Mouse (Mus musculus) common myeloid progenitor, adult 5-6 weeks (primary cell): Measurements from ENCODE around the gene Abhd12b. TPM values are rescaled to one million over a fixed set of nuclear protein-coding genes. Genes with fewer than 3 reads are reported as not detected.

Source experiments
- ATAC-seq: replicated peaks from 2 replicates; pipeline ENCODE4 v1.8.0; 2016; ENCODE audit warnings: low read depth, mild to moderate bottlenecking, moderate TSS enrichment, inconsistent platforms; ENCODE audit not compliant: poor library complexity, severe bottlenecking
- total RNA-seq: library from RNA; stranded (forward); fragments of 200-1000, 187-1606 nt; gene quantifications from 2 replicates; pipeline ENCODE4 v1.2.3, GENCODE M21; 2017

The Abhd12b gene
- total RNA-seq = not detected in 2 replicates

- ATAC-seq = no peak
These were observed at the start of gene Abhd12b for GRCm38 (mm10) chr12:70153842-70154241. Gene Abhd12b, plus strand, starts transcription at chr12:70154142.

DNA sequence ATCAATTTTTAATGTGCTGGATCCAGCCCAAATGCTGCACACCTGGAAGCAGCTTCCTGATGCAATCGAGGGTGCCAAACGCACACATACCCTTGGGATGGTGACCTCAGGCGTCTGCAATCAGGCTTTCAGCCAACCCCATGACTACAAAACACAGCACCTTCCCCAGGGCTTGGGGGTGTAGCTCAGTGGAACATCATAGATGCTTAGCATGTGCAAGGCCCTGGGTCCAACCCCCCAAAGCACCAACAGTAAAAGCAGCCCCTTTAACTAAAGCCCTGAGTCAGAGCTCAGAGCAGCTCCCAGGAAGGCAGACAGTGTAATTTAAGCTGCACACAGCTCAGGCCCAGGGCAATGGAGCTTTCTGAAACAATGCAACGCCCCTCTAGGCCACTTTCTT is 49.7 kb upstream of the Abhd12b start:
- no peak for ATAC-seq

DNA sequence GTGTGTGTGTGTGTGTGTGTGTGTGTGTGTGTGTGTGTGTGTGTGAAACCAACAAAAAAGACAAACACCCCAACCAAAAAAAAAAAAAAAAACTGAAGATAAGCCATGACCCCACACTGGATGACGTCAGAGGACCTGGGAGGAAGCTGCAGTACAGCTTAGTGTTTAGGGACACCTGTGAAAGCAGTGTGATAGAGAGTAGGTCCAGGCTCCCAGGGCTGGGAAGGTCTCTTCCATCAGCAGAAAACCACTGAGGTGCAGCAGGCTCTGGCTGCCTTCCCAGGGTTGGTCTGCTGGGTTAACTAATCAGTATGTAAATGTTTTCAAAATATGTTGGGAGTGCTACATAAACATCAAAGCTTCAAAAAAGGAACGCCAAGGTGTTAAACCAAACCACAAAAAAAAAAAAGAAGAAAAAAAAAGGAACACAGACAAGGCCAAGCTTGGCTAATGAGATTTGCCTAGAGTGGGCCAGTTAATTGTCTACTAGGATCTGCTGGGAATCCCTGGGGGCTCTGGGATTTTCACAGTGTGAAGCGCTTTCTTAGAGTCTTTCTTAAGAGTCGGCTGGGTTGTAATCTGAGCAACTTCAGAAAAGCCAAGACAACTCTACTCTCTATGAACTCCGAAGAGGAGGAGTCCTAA is 49.0 kb upstream of the Abhd12b start:
- no peak for ATAC-seq

DNA sequence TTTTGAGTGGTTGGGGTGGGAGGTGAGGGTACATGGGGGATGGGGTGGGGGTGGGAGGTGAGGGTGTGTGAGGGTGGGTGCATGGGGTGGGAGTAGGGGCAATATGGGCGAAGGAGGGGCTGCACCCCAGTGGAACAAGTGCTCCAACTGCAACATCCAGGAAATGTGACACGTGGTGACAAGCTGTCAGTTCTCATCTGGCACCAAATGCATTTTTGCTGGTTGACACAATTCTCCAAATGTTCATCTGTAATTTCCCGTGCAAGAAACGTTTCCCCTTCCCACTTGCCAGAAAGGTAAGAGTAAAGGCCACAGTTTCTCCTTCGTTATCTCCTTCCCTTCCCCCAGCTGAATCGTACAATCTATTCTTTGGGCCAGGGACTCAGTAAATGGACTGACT is 48.1 kb upstream of the Abhd12b start:
- ATAC-seq = no peak

DNA sequence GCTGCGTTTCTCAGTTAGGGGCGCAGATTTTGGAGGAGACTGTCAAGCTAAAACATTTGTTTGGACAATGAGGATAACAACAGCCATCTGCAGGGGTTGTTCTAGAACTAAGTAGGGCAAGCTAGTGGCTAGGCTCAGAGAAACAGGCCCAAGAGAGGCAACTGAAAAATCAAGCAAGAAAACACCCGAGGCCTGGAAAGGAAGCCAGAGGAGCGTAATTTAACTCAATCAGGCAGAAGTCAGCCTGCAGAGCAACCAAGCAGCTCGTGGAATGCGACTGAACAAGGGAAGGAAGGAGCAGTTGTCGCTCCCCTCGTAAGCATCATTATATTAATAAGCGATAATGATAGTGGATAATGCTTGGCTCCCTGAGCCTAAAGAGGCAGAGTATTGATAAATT is 47.4 kb upstream of the Abhd12b start:
- ATAC-seq = no peak

DNA sequence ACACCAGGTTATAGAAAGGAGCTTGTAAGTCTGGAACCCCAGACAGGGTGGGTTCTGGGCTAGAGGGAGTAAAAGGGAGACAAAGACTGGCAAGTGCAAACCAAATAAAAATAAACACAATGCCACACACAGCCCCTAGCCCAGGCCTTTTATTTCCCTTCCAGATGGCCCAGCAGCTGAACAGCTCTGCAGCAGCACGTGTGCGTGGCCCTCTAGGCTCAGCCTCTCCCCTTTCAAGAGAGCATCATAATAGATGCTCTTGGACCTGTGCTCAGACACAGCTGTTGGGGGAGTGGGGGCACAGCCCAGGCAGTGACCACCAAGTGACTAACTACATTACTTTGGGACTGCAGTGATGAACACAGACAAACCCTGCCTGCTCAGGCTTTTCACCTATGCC is 45.8 kb upstream of the Abhd12b start:
- ATAC-seq = no peak

- ATAC-seq = peak; percentile 39
These were observed 44.0 kb upstream of the Abhd12b start for GRCm38 (mm10) chr12:70109921-70110320.

- peak; percentile 7 for ATAC-seq
These were observed 43.4 kb upstream of the Abhd12b start for GRCm38 (mm10) chr12:70110375-70111116.

- ATAC-seq = 0 out of 2 replicates have a peak, but pooled peaks have one; percentile 2
These were observed 42.9 kb upstream of the Abhd12b start for GRCm38 (mm10) chr12:70111117-70111366.

DNA sequence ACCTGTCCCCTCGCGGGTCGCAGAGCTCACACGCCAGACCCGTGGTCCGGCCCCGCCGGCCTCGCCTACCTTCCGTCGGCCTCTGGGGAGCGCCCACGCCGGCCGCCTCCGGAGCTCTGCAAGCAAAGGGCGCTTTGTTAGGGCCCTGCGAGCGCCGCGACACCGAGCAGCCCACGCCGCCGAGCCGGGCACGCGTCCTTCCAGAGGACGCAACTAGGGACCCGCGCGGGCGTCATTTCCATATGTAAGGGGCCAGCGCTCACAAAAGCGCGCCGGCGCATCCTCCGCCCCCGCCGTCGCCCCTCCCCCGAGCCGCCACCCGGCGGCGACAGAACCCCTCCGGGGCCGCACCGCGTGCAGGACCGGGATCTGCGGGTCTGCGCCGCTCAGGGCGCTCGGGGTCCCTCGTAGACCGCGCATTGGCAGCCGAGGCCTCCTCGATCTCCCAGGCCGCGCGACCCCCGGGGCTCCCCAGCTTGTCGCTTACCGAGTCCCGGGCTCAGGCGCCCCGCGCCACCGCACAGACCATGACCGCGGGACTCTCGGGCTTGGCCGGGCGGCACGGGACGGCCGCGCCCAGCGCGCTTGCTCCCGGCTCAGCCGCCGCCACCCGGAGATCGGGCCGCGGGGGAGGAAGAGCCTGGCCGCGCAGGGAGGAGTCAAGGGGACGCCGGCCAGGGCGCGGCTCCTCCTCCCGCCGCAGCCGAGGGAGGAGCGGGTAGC is 42.4 kb upstream of the Abhd12b start:
- peak; percentile 83 for ATAC-seq

- ATAC-seq = no peak
These were observed 41.9 kb upstream of the Abhd12b start for GRCm38 (mm10) chr12:70112090-70112383.

GRCm38 (mm10) chr12:70113351-70113750 is 40.6 kb upstream of the Abhd12b start, which contains the start of gene Nin:
Gene Nin, minus strand, starts transcription at chr12:70113717.
- no peak for ATAC-seq

DNA sequence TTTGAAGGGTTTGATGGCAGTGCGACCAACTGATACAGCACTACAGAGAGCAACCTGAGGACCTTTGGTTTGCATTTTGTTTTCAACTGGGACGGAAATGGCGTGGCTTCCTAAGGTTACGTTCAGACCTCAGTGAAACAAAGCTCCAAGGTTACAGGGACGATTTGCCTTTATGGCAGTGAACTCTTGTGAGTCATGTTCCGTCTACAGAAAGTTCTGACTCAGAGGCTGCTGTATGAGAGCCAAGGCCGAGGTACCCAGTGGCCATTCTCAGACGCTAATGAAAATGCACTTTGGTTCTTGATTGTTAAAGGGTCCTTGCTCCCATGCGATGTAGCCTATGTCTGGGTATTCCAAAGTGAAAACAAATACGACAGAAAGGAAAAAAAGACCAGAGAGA is 36.8 kb upstream of the Abhd12b start:
- ATAC-seq = no peak

- 0 out of 2 replicates have a peak, but pooled peaks have one; percentile 38 for ATAC-seq
These were observed 35.1 kb upstream of the Abhd12b start for GRCm38 (mm10) chr12:70118721-70119345.

DNA sequence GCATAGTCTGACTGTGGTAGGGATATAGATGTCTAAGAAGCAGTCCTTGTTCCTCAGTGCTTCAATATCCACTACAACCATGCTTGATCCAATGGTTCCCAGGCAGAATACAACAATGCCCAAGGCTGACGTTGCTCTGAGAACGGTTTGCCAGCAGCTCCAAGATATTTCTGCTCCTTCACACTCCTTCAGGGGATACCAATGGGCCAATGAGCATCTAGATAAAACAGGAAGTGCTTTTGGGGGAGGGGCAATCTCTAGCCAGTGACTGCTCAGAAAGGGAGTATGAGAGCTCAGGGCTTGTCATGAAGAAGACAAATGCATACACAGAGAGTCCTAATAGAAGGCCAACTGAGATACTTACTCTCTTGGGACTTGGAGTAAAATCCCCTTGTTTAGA is 34.4 kb upstream of the Abhd12b start:
- peak; percentile 95 for ATAC-seq

- ATAC-seq = no peak
These were observed 27.3 kb upstream of the Abhd12b start for GRCm38 (mm10) chr12:70126626-70127025.

GRCm38 (mm10) chr12:70129105-70129504 is 24.8 kb upstream of the Abhd12b start:
- ATAC-seq = peak; percentile 95

DNA sequence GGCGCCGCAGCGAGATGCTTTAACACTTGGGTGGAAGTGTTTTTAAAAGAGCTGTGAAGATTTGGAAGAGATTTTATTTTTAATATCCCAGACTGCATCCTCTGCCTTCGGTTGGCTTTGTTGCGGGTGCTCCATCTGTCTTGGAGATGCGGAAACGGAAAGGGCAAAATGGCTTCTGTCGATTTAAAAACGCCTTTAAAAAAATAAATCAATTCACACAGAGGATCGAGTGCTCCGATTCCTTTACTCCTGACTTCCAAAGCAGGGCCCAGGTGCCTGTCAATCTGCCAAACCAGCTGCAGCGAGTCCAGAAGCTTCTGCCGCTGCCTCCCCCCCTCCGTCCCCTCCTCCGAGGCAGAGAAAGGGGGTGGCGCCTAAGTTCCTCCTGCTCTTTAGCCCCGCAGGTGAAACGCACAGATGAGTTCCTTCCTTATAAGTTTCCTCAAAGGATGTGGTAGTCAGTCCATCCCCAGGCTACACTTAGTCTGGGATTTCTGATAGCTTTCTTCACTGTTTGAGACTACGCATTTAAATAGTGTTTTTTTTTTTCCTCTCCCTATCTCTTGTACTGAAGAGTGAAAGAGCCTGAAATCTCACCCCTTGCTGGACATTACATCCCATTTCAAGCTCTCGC is 22.8 kb upstream of the Abhd12b start:
- no peak for ATAC-seq

DNA sequence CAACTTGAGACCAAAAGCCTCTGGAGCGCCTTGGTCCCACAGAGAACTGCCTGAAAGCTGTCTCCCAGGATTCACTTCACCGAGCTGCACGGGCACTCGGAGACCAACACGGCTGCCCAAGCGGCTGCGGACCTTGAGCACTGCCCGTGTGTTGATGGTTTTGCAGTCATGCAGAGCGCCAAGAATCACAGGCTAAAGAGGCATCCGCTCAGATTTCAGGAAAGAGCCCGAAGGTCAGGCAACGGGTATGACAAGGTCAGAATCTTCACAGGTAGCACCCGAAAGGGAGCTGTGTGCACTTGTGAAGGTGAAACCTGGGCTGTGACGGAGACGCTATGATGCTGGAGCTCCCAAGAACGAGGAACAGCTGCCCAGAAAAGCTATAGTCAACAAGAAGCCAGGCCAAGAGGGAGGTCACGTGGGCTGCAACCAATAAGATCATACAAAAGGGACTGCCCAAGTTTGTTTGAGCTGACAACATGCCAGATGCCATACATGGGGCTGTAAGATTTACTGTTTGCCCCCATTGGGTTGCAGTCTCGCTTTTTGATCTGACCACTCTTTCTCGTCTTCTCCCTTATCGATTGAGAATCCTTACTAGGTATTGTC is 19.2 kb upstream of the Abhd12b start:
- ATAC-seq = no peak

DNA sequence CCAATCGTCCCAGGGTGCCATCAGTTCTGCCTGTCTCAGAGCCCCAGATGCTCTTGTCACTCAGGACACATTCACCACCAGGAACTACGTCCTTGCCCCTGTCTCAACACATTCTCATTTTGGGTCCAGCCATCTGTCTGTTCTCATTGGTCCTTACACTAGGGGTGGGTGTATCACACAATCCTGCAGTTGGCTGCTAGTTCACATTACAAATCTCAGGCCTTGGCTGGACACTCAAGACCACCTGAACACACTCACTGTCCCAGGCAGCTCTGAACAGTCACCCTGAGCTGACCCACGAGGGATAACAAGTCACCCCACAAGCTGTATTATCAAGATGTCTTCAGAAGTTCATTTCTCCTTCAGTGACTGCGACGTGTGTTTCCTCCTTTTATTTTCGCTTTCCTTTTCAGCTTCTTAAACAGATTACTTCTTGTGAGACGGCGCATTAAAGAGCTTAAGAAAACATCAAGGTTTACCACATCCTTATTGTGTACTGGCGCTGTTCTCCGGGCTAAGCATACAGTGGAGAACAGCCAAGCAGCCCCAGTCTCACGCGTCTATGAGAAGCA is 17.7 kb upstream of the Abhd12b start:
- peak; percentile 76 for ATAC-seq
